Mouse (Mus musculus): ENCODE results near the gene Plekhh2. TPM values are rescaled to one million over a fixed set of nuclear protein-coding genes. Genes with fewer than 3 reads are reported as not detected.

Plekhh2 gene
- polyA plus RNA-seq, 1 experiment, result 12.1 TPM

DNA sequence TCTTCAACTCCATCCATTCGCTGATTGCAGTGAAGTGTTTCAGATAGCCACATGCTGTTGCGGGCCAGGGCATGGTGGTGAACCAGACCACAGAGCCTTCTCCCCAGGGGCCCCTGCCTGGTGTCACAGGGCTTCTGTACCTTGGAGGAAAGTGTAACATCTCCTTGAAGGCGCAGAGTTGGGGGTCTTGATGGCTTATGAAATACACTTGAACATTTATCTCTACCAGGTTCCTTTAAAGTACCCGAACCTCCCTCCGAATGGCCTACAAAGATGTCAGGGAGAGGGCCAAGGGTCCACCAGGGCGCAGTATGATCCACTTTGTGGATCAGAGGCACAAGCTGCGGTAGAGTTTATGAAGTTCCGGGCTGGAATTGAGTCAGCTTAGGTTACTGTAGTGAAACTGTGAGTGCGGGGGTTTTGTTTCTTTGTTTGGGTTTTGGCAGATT, 115.2 kb downstream of the Plekhh2 start:
- TF ChIP-seq POLR2A (IDR thresholded peaks at IDR 0.05; ENCODE audit: borderline replicate concordance, extremely low read depth, low read depth, low read length) (no peak), CTCF (IDR thresholded peaks at IDR 0.05; ENCODE audit: insufficient read depth, low read length) (no peak)
- peak; percentile 24 for DNase-seq

DNA sequence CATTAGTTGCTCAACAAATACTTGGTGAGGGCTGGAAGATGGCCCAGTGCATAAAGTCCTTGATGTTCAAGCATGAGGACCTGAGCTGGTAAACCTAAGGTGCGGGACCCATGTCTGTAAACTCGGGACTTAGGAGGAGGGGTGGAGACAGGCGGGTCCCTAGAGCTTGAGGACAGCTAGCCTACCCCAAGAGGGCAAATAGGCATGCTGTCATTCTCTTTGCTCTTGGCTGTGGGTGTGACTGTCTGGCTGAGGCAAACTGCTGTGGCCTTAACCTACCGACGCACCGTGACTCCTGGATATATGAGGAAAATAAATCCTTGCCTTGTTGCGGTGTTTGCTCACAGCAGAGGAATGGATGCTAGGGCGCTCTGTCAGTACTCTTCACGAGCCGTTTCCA, 116.0 kb downstream of the Plekhh2 start:
- Histone ChIP-seq H3K4me3 (replicated peaks; ENCODE audit: extremely low read depth, low read depth, low read length) (no peak overlapping the region), H3K4me1 (ENCODE audit: control insufficient read depth, insufficient read depth, low read length) (peaks cover 5% of the 10 kb centered on the region)
- DNase-seq, result no peak
- WGBS, result 78% methylated on average over 10 of the region's 10 CpGs
- TF ChIP-seq POLR2A (IDR thresholded peaks at IDR 0.05; ENCODE audit: borderline replicate concordance, extremely low read depth, low read depth, low read length) (no peak), CTCF (IDR thresholded peaks at IDR 0.05; ENCODE audit: insufficient read depth, low read length) (no peak)

More for the DNA sequence above, 115.2 kb downstream of the Plekhh2 start:
- peak overlapping the region; percentile 37 for H3K4me3 ChIP-seq (replicated peaks; ENCODE audit: extremely low read depth, low read depth, low read length)
- peaks cover 5% of the 10 kb centered on the region for H3K4me1 ChIP-seq (ENCODE audit: control insufficient read depth, insufficient read depth, low read length)
- 35% methylated on average over 9 of the region's 9 CpGs for WGBS

DNA sequence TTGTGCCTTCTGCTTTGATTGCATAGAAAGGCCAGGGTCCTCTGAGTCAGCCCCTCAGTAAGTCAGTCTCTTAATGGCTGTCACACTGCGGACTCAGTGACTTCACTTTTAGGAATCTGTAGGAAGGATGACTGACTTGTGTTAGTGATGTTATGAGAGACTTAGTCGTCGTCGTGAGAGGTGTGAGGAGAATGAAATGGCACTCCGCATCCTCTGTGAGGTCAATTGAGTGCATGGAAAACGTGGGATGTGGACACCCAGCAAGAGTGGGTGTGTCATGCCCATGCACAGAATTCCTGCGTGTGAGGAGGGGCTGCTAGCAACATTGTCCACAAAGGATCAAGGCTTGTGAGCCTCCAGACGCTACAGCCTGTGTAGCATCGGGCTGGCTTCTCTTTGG, 116.9 kb downstream of the Plekhh2 start:
- WGBS, result 66% methylated on average over 9 of the region's 9 CpGs
- TF ChIP-seq CTCF (IDR thresholded peaks at IDR 0.05; ENCODE audit: insufficient read depth, low read length) (no peak), POLR2A (IDR thresholded peaks at IDR 0.05; ENCODE audit: borderline replicate concordance, extremely low read depth, low read depth, low read length) (no peak)
- DNase-seq, result no peak
- Histone ChIP-seq H3K4me3 (replicated peaks; ENCODE audit: extremely low read depth, low read depth, low read length) (no peak overlapping the region), H3K4me1 (ENCODE audit: control insufficient read depth, insufficient read depth, low read length) (peaks cover 5% of the 10 kb centered on the region)

DNA sequence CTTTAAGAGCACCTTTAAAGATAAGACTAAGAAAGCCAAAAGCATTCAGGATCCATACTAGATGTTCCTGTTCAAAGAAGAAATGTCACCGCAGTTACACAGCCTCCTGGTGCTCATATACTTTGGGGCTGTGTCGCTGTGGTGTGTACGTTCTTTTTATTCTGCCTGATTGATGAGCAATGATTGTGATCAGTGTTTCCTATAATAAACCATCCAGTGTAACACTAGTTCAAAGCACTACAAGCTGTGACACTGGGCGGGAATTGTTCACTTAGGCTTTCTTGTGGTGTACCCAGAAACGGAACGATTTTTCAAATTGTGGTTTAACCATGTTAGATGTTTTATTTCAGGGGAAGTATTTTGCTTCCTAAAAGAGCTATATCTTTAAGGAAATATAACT, 120.1 kb downstream of the Plekhh2 start:
- 85% methylated on average over 6 of the region's 6 CpGs for WGBS
- peaks cover 3% of the 10 kb centered on the region for H3K4me1 ChIP-seq (ENCODE audit: control insufficient read depth, insufficient read depth, low read length)
- DNase-seq, result no peak

DNA sequence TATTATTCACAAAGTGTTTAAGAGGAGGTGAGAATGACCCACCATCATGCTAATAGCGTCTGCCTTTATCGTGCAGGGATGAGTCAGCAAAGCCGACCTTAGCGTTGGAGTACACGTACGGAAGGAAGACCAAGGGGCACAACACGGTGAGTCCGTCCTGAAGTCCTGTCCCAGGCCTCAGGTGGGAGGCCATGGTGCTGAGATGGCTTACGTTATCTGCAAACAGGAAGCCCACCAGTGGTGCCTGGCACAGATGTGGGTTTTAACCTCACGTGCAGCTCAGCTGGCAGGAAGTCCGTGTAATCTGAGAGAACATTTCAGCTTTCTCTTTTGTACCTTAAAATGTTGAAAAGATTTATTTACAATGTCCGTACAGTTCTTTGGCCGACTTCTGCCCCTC, 121.7 kb downstream of the Plekhh2 start:
- DNase-seq, result no peak
- no peak for TF ChIP-seq CTCF (IDR thresholded peaks at IDR 0.05; ENCODE audit: insufficient read depth, low read length)
- no peak for TF ChIP-seq POLR2A (IDR thresholded peaks at IDR 0.05; ENCODE audit: borderline replicate concordance, extremely low read depth, low read depth, low read length)
- H3K4me3 ChIP-seq (replicated peaks; ENCODE audit: extremely low read depth, low read depth, low read length), result no peak overlapping the region
- H3K4me1 ChIP-seq (ENCODE audit: control insufficient read depth, insufficient read depth, low read length), result peaks cover 3% of the 10 kb centered on the region; the same call in 1 of the 2 replicates
- WGBS, result 58% methylated on average over 13 of the region's 13 CpGs

More for the DNA sequence above, 120.1 kb downstream of the Plekhh2 start:
- no peak overlapping the region for H3K4me3 ChIP-seq (replicated peaks; ENCODE audit: extremely low read depth, low read depth, low read length)
- no peak for TF ChIP-seq POLR2A (IDR thresholded peaks at IDR 0.05; ENCODE audit: borderline replicate concordance, extremely low read depth, low read depth, low read length)
- no peak for TF ChIP-seq CTCF (IDR thresholded peaks at IDR 0.05; ENCODE audit: insufficient read depth, low read length)

DNA sequence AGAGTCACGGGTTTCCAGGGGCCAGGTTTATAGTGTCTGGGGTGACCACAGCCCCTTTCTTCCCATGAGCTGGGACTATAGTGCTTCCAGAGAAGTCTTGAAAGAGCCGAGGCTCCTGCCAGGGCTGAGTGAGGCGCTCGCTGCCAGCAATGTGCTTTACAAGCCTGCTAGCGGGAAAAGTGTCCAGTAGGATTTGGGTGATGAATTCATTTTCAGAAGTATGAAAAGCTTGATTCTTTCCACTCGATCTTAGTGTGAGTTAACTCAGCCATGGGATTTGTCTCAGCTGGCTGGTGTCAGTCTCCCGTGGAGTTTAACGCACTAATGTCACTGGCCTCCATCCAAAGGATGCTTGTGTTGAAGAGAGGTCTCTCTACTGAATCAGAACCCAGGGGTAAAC, 124.6 kb downstream of the Plekhh2 start:
- peaks cover 3% of the 10 kb centered on the region; the same call in 1 of the 2 replicates for H3K4me1 ChIP-seq (ENCODE audit: control insufficient read depth, insufficient read depth, low read length)
- no peak overlapping the region for H3K4me3 ChIP-seq (replicated peaks; ENCODE audit: extremely low read depth, low read depth, low read length)
- TF ChIP-seq POLR2A (IDR thresholded peaks at IDR 0.05; ENCODE audit: borderline replicate concordance, extremely low read depth, low read depth, low read length), result no peak
- TF ChIP-seq CTCF (IDR thresholded peaks at IDR 0.05; ENCODE audit: insufficient read depth, low read length), result no peak
- 68% methylated on average over 8 of the region's 8 CpGs for WGBS
- DNase-seq, result no peak

DNA sequence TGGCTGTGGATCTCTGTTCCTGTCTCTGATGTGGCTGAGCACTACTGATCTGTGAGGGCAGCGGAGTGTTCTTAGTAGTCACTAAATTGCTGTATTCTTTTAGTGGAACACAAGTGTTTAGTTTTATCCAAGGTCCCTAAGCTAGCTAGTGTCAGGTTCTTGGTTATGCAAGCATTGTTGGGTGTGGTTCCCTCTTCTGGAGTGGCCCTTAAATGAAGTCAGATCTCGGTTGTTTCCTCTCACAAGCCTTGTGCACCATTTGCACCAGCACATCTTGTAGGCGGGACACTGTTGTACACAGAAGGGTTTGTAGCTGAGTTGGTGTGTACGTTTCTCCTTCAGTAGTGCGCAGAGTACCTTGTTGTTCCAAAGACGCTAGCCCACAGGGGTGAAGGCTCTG, 126.3 kb downstream of the Plekhh2 start:
- WGBS, result 71% methylated on average over 6 of the region's 6 CpGs
- TF ChIP-seq POLR2A (IDR thresholded peaks at IDR 0.05; ENCODE audit: borderline replicate concordance, extremely low read depth, low read depth, low read length) (no peak), CTCF (IDR thresholded peaks at IDR 0.05; ENCODE audit: insufficient read depth, low read length) (no peak)
- Histone ChIP-seq H3K4me1 (ENCODE audit: control insufficient read depth, insufficient read depth, low read length) (peaks cover 3% of the 10 kb centered on the region; the same call in 1 of the 2 replicates), H3K4me3 (replicated peaks; ENCODE audit: extremely low read depth, low read depth, low read length) (no peak overlapping the region)
- peak; percentile 26 for DNase-seq

DNA sequence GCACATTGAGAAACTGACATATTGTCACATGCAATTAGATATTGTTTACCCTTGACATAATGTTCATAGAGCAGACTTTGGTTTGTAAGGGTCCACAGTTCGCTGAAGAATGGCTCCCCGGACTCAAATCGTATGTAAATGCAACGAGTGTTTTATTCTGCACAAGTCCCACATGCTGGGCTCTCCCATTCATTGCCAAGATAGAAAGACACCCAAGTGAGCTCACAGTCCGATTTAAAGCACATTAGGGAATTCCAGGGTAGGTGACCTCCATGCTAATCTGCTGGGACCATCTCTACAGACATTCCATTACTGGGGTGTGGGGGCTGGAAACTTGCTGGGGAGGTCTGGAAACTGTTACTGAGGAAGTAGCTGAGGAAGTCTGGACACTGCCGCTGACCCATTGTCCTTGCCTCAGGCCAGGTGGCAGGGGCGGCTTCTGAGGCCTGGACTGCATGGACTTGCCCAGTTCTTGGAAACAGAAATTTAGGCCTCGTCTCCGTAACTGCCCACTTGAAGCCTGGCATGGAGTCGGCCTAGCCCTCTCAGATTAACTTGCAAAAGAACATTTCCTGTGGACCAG, 128.2 kb downstream of the Plekhh2 start:
- TF ChIP-seq CTCF (IDR thresholded peaks at IDR 0.05; ENCODE audit: insufficient read depth, low read length) (no peak), POLR2A (IDR thresholded peaks at IDR 0.05; ENCODE audit: borderline replicate concordance, extremely low read depth, low read depth, low read length) (no peak)
- DNase-seq, result no peak

DNA sequence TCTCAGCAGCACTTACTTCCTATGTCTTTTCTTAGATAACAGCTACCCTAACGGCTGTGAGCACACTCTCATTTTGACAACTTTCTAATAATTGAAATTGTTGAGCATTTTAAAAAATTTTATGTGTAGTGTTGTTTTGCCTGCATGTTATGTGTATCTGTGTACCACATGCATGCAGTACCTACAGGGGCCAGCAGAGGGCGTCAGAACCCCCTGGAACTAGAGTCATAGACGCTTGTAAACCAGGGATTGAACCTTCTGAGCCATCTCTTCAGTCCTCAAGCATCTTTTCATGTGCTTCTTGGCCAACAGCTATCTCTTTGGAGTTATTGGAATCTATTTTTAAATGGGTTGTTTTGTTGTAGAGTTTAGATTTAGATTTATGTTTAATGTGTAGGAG, 130.2 kb downstream of the Plekhh2 start:
- H3K4me3 ChIP-seq (replicated peaks; ENCODE audit: extremely low read depth, low read depth, low read length), result no peak overlapping the region
- 38% methylated on average over 3 of the region's 3 CpGs for WGBS
- H3K4me1 ChIP-seq (ENCODE audit: control insufficient read depth, insufficient read depth, low read length), result peaks cover 3% of the 10 kb centered on the region; the same call in 1 of the 2 replicates
- peak; percentile 34 for DNase-seq
- TF ChIP-seq CTCF (IDR thresholded peaks at IDR 0.05; ENCODE audit: insufficient read depth, low read length) (peak; percentile 43), POLR2A (IDR thresholded peaks at IDR 0.05; ENCODE audit: borderline replicate concordance, extremely low read depth, low read depth, low read length) (no peak)

More for the DNA sequence above, 128.2 kb downstream of the Plekhh2 start:
- Histone ChIP-seq H3K4me3 (replicated peaks; ENCODE audit: extremely low read depth, low read depth, low read length) (no peak overlapping the region), H3K4me1 (ENCODE audit: control insufficient read depth, insufficient read depth, low read length) (peaks cover 3% of the 10 kb centered on the region; the same call in 1 of the 2 replicates)
- 66% methylated on average over 10 of the region's 10 CpGs for WGBS

DNA sequence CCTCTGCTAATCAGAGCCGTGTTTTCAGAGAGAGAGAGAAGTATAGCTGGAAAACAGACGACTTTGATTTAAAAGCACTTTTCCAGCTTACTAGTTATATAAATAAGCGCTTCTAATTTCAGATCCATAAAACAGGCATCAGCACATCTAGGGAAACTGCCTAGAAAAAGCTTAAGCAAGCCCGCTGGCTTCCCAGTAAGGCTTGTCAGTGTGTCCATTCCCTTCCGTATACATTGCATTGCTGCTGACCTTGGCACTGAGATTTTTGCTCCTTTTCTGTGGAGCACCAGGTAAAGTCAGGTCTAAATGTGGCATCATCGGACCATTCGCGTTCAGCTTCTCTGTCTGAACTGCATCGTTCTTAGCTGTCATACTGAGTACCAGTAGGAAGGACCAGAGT, 130.6 kb downstream of the Plekhh2 start:
- 87% methylated on average over 9 of the region's 9 CpGs for WGBS

More for the DNA sequence above, 130.6 kb downstream of the Plekhh2 start:
- Histone ChIP-seq H3K4me1 (ENCODE audit: control insufficient read depth, insufficient read depth, low read length) (peaks cover 3% of the 10 kb centered on the region; the same call in 1 of the 2 replicates), H3K4me3 (replicated peaks; ENCODE audit: extremely low read depth, low read depth, low read length) (no peak overlapping the region)
- no peak for DNase-seq
- TF ChIP-seq CTCF (IDR thresholded peaks at IDR 0.05; ENCODE audit: insufficient read depth, low read length) (no peak), POLR2A (IDR thresholded peaks at IDR 0.05; ENCODE audit: borderline replicate concordance, extremely low read depth, low read depth, low read length) (no peak)

All from lung, adult 2 months (tissue).